Mouse (Mus musculus) left cerebral cortex, adult 2 months (tissue): ENCODE measurements at regions not wholly inside any gene's neighbourhood (a gene's known extent, or its start where the extent isn't known, plus 50 kb on each side); places are given as distances from the start of the nearest gene placed in this dataset.

ENCODE experiments used
- DNase-seq, 2 experiments: peaks; one replicate each; pipeline ENCODE4 v3.0.0; 2021 to 2022; ENCODE audit warnings: low spot score in 2 of 2, mixed read lengths in 1 of 2; ENCODE audit errors: extremely low spot score in 1 of 2
- H3K27ac ChIP-seq: fragments of 200-600 bp; 2 replicates; pipeline ENCODE4 v1.8.1; 2022
- H3K4me3 ChIP-seq: fragments of 200-600 bp; 2 replicates; pipeline ENCODE4 v1.8.1; 2022
- CTCF ChIP-seq: fragments of 200-600 bp; IDR thresholded peaks from 2 replicates; pipeline ENCODE4 v1.8.1; 2022; ENCODE audit warnings: antibody characterized with exemption, mild to moderate bottlenecking, moderate library complexity
- intact Hi-C: fragments of 180-260 bp; cut with DNase I; formaldehyde crosslinking; loops from one replicate; pipeline ENCODE4 v1.15.1; 2025

DNA sequence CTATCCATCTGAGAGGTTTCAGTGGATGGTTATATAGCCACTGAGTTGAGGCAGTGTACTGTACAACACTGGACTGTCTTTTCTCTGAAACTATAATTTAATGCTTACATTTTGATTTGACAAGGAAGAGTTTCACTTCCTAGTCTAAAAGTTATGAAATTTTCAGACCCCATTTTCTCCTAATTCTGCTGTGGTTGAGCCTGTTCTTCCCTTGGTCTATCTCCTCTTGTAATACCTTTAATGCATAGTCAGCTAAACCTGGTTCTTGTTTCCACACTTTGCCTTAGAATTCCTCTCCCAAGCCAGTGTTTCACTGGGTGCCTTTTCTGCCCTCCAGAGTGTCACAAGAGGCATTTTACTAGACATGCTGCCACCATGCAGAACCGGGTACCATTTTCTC lies 279.3 kb upstream of the Camk1g start:
- H3K4me3 ChIP-seq, result no peak overlapping the region
- no peak for DNase-seq
- intact Hi-C loops, result no loop called here
- TF ChIP-seq CTCF, result no peak
- no peak overlapping the region for H3K27ac ChIP-seq

GRCm38 (mm10) chr1:193647371-193648270 lies 277.5 kb upstream of the Camk1g start:
- intact Hi-C loops, result no loop called here
- H3K4me3 ChIP-seq, result no peak overlapping the region
- no peak for TF ChIP-seq CTCF
- DNase-seq, result no peak
- no peak overlapping the region for H3K27ac ChIP-seq

GRCm38 (mm10) chr1:193644506-193644905 lies 274.4 kb upstream of the Camk1g start:
- H3K27ac ChIP-seq, result no peak overlapping the region
- TF ChIP-seq CTCF, result no peak
- no peak for DNase-seq
- no peak overlapping the region for H3K4me3 ChIP-seq
- intact Hi-C loops, result no loop called here

DNA sequence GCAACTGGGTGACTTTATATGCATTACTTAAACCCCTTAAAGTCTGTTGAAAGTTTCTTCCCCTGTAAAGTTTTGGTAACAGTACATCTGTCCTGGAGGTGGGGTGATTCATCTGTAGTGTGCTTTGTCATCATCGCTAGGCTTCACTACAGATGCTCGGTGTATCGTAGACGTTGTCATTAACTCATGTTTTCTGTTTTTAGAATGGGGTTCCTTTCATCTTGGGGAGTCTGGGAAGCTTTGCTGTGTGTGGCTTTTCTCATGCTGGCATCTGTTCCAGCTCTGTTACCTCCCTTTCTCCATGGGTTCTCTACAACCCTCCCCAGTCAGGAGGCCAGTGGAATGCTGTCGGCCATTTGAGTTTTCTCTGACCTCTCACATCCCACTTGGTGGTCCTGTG lies 266.4 kb upstream of the Camk1g start:
- no peak overlapping the region; the same call in 1 of the 2 replicates for H3K27ac ChIP-seq
- no peak for TF ChIP-seq CTCF
- DNase-seq, result peak; percentile 10 to 25
- H3K4me3 ChIP-seq, result no peak overlapping the region
- intact Hi-C loops, result loop anchor here (2.0 kb wide), 1 partner anchor 50 kb away; no protein-coding TSS in a partner anchor

DNA sequence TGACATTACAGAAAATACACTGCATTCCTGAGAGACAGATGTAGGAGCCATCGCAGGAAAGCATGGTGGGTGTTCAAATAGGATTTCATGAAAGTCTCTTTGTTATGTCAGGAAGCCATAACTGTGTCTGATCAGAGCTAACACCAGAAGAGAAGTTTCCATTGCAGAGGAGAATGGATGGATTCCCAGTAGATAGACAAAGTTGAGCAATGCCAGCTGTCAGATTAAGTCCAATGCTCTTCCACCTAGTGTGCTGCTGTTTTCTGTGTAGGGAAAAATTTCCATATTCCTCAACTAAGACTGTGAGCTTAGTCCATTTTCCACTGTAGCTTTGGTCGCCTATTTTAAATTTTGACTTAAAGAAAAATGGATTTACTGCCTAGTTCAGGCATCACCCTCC lies 262.0 kb upstream of the Camk1g start:
- Histone ChIP-seq H3K4me3 (no peak overlapping the region), H3K27ac (no peak overlapping the region)
- no peak for TF ChIP-seq CTCF
- no peak for DNase-seq
- intact Hi-C loops, result no loop called here

DNA sequence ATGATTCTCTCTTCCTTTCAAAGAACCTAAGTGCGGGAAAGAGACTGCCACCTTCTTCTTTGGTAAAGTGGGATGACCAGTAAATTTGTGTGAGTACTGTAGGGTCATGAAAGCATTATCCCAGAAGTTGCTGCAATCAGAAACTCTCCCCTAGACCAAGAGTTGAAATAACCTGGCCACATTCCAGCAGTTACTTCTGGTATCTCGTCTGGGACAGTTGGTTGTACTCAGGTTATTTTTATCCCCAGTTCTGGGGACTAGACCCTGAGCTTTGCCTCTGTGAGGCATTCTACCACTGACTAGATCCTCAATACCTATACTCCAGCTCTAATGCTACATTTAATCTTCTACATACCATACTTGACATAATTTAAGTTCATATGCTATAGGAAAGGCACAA lies 259.8 kb upstream of the Camk1g start:
- no peak overlapping the region for H3K27ac ChIP-seq
- no peak for DNase-seq
- no peak overlapping the region for H3K4me3 ChIP-seq
- intact Hi-C loops, result no loop called here
- no peak for TF ChIP-seq CTCF

DNA sequence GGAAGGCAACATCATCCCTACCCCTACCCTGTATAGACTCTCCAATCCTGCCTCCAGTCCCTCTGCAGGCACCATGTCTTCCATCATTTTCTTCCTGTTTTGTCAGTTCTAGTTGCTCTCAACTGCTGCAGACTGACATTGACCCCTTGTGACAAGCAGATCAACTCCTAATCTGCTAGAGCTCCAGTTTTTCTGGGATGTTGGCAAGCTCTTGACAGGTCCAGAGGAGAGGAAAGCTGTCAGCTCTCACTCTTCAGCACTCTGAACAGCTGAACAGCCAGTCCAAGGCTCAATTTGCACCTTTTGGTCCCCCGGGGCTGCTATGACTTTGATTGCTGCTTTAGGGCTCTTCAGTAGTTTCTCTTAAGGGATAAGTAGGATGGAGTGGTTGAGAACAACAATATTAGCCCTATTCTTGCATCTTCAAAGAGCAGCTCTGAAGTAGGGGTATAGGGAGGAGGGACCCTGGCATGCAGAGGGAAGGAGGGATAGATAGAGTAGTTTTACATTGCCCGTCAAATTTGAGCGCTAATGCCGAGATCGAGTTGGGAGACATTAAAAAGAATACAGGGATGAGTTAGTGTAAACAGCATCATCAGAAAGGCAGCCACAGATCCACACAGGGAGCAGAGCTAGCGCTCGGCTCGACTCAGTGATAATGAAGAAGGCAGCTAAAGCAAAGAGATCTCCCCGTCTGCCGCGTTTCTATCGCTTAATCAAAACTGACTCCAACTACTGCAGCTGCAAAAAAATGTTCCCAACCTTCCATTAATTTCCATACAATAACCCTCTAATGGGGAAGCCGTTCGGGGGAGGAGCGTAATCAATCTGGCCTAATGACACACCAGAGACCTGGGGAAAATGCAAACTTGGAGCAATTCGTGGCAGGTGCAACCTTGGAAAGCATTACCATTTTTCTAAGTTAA lies 257.1 kb upstream of the Camk1g start:
- Histone ChIP-seq H3K4me3 (no peak overlapping the region), H3K27ac (no peak overlapping the region)
- intact Hi-C loops, result no loop called here
- DNase-seq, result no peak
- TF ChIP-seq CTCF, result no peak

DNA sequence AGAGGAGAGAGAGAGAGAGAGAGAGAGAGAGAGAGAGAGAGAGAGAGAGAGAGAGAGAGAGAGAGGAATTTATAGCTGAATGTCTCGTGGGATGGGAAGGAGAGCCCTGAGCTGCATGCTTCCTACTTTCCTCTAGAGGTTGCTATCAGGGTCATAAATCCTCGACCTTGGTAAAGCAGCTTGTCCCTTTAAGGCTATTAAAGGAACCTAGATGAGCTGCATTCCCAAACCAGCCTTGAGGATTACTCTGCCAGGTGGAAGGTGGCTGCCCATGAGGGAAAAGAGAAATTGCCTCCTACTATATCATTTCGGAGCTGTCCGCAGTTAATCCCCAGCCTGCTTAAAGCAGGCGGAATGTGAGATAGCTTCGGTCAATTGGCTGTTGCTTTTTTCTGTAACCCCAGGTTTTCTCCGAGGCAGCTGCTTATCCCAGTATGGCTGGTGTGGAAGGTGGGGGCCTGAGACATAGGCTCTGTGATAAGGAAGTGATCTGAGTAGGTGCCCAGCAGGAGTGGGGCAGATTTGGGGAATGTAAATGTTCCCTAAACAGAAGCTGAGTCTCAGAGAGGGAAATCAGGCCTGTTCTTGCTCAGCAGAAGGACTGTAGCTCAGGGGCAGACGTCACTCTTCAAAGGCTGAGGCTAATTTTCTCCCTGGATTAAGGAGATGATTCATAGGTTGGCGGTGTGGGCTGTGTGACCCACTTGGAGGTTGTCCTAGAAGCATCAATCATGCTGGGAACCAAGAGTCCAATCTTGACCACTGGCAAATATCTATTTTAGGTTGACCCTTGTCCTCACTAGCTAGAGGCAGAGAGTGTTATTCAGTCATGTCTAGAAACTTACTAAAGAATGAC lies 255.2 kb upstream of the Camk1g start:
- H3K27ac ChIP-seq, result no peak overlapping the region
- intact Hi-C loops, result no loop called here
- DNase-seq, result no peak
- no peak for TF ChIP-seq CTCF
- no peak overlapping the region for H3K4me3 ChIP-seq

DNA sequence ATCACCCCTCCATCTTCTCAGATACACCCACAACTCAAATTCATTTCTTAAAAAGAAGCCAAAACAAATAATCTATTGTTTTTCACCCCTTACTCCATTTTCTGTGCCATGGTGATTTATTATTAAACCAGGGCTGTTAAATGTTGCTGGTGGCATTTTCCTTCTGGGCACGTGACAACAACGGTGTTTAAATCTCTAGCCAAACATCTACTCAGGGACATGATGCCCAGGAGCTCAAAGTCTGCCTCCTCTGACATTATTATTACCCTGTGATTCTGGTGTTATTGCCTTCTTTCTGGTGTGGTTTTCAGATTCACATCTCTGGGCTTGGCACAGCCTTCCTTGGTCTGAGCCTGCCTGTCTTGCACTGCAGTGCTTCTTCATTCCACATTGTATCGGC lies 253.5 kb upstream of the Camk1g start:
- intact Hi-C loops, result no loop called here
- no peak for TF ChIP-seq CTCF
- Histone ChIP-seq H3K4me3 (no peak overlapping the region), H3K27ac (no peak overlapping the region)
- DNase-seq, result no peak

DNA sequence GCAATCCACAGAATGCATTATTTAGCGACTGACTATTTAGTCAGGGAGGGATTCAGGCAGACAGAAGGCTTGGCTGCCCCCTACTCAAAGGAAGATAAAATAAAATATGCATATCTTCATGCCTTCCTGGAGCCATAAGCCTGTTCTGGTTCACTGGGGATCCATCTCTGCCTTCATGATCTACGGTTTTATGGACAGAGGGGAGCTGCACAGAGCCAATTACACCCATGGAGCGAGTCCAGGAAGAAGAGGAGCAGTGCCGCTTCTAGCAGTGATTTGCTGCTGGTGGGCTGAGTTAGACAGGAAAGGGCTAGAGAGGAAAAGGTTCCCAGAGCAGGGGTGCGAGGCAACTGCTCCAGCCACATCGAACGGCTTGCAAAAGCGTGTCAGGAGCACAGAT lies 248.2 kb upstream of the Camk1g start:
- TF ChIP-seq CTCF, result no peak
- no peak for DNase-seq
- Histone ChIP-seq H3K27ac (no peak overlapping the region), H3K4me3 (no peak overlapping the region)
- intact Hi-C loops, result no loop called here

DNA sequence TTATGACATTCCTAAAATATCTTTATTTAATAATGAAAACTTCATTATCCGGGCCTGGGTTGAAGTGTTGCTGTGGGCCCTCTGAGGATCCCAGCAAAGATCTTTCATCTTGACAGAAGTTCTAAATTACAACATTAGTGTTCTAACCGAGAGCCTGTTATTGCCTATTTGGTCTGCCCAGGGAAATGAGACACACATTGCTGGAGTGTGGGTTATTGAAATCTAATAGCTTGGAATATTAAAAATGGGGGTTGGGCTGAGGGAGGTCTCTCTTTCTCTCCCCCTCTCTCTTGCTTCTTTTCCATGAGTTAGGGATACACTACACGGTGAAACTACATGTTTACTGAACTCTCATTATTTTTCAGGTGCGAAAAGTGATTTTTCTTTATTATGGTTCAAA lies 240.4 kb upstream of the Camk1g start:
- no peak for TF ChIP-seq CTCF
- Histone ChIP-seq H3K4me3 (no peak overlapping the region), H3K27ac (no peak overlapping the region)
- no peak for DNase-seq
- intact Hi-C loops, result no loop called here
